Mouse (Mus musculus) heart, embryonic 14.5 days (tissue): ENCODE measurements at regions not wholly inside any gene's neighbourhood (a gene's known extent, or its start where the extent isn't known, plus 50 kb on each side); places are given as distances from the start of the nearest gene placed in this dataset.

Experiments
- ATAC-seq: fragments of 200-750 bp; cut with Nextera tagmentation; 2 replicates; pipeline ENCODE4 v1.8.0; 2017; ENCODE audit warnings: low read depth, moderate TSS enrichment; ENCODE audit not compliant: insufficient number of reproducible peaks, insufficient read depth, low FRiP score
- H3K27ac ChIP-seq, 2 experiments: fragments of 200-500 bp in 1 of 2; fragments of 300-500 bp in 1 of 2; sonication (generic) in 1 of 2; replicated peaks in 1 of 2; 2 replicates each; pipeline ENCODE4 v1.5.1; 2012 to 2014; ENCODE audit warnings: low read depth in 2 of 2, low read length in 2 of 2, control low read depth in 1 of 2, mild to moderate bottlenecking in 1 of 2, mixed read lengths in 1 of 2; ENCODE audit not compliant: control insufficient read depth in 1 of 2, insufficient read depth in 1 of 2
- H3K27me3 ChIP-seq: fragments of 300-500 bp; sonication (generic); 2 replicates; pipeline ENCODE4 v1.6.1; 2014; ENCODE audit warnings: mild to moderate bottlenecking, low read length, control low read depth; ENCODE audit not compliant: control insufficient read depth, insufficient read depth
- H3K36me3 ChIP-seq: fragments of 300-500 bp; sonication (generic); 2 replicates; pipeline ENCODE4 v1.6.1; 2014; ENCODE audit warnings: mild to moderate bottlenecking, control low read depth, low read length, mixed read lengths; ENCODE audit not compliant: control insufficient read depth, insufficient read depth
- H3K4me1 ChIP-seq, 2 experiments: fragments of 200-500 bp in 1 of 2; fragments of 300-500 bp in 1 of 2; sonication (generic) in 1 of 2; 2 replicates each; pipeline ENCODE4 v1.6.1; 2012 to 2014; ENCODE audit warnings: low read length in 2 of 2, control low read depth in 1 of 2, mixed read lengths in 1 of 2; ENCODE audit not compliant: control insufficient read depth in 2 of 2, insufficient read depth in 2 of 2
- H3K4me2 ChIP-seq: fragments of 300-500 bp; sonication (generic); 2 replicates; pipeline ENCODE4 v1.6.1; 2014; ENCODE audit warnings: mild to moderate bottlenecking, low read length
- H3K4me3 ChIP-seq, 2 experiments: fragments of 200-500 bp in 1 of 2; fragments of 300-500 bp in 1 of 2; sonication (generic) in 1 of 2; 2 replicates each; pipeline ENCODE4 v1.5.1; 2012 to 2014; ENCODE audit warnings: low read length in 2 of 2, mild to moderate bottlenecking in 2 of 2, control low read depth in 1 of 2, low read depth in 1 of 2, moderate library complexity in 1 of 2; ENCODE audit not compliant: control insufficient read depth in 1 of 2, insufficient read depth in 1 of 2
- H3K9ac ChIP-seq: fragments of 300-500 bp; sonication (generic); 2 replicates; pipeline ENCODE4 v1.6.1; 2014; ENCODE audit warnings: mild to moderate bottlenecking, low read length
- H3K9me3 ChIP-seq: fragments of 300-500 bp; sonication (generic); 2 replicates; pipeline ENCODE4 v1.6.1; 2016; ENCODE audit warnings: low read length, control low read depth; ENCODE audit not compliant: control insufficient read depth
- WGBS: fragments of 180-500 bp; shearing (Covaris S2); extraction: QIAGEN DNeasy Blood & Tissue Kit; methylation state at CpG from one replicate; pipeline ENCODE4 v1.1.7; 2014; 5-methylcytosine and 5-hydroxymethylcytosine counted together

DNA sequence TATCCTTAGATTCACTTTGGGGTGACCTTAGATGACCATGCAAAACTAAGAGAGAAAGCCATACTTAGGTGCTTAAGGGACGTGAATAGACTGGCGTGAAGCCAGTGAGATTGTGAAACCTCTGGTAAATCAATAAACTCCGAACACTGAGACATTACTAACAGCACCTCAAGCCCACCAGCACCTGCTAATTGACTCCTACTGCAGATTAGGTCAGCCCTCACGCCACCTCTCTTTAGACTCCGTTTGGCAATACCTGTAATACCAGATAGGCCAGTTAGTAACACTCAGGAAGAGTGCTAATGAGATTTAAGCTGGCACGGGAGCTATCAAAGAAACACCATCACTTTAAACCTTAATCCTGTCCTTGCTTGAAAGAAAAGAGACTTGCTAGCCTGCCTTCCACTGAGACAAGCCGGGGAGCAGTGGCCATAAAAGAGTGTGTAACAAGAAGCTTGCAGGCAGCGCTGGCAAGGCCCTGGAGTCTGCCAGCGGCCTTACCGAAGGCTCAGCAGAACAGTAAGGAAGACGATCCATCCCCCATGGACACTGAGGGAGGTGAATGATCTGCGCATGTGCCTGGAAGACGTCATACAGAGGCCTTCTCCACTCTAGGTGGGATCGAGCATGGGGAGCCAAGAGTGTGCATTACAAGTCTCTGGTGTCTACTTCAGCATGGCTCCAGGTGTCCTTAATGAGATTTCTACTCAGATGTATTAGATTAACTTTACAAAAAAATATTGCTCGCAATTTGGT is 124.0 kb upstream of the Dyrk2 start:
- H3K9ac ChIP-seq: no peak overlapping the region
- 63% methylated on average over 15 of the region's 15 CpGs for WGBS
- H3K9me3 ChIP-seq: no peaks in the 10 kb centered on the region
- no peak for ATAC-seq
- H3K36me3 ChIP-seq: no peaks in the 10 kb centered on the region
- peaks cover 7 to 14% of the 10 kb centered on the region in 2 experiments for H3K4me1 ChIP-seq
- no peaks in the 10 kb centered on the region for H3K27me3 ChIP-seq
- no peak overlapping the region for H3K4me2 ChIP-seq
- H3K27ac ChIP-seq: no peak overlapping the region
- H3K4me3 ChIP-seq: no peak overlapping the region

DNA sequence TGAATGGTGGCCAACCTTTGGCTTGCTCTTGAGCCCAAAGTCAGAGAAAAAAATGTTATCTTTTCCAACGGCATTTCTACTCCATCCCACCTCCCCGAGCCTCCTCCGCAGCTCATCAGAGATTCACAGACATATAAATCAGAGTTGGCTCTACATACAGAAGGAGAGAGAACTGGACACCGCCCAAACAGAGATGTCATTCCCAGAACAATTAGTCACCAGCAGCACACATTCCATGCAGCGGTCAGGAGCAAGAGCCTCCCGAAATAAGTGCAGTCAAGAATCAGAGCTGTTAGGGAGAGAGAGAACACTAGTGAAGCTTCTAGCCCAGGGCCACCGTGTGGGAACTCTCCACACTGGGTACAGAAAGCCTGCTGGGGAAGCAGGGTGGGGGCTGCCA is 121.2 kb upstream of the Dyrk2 start:
- Histone ChIP-seq H3K27me3 (no peaks in the 10 kb centered on the region), H3K9ac (no peak overlapping the region), H3K4me1 (peaks cover 7 to 14% of the 10 kb centered on the region in 2 experiments), H3K4me2 (no peak overlapping the region), H3K36me3 (no peaks in the 10 kb centered on the region), H3K9me3 (no peaks in the 10 kb centered on the region), H3K4me3 (no peak overlapping the region), H3K27ac (no peak overlapping the region)
- no peak for ATAC-seq
- 22% methylated on average over 7 of the region's 7 CpGs for WGBS

DNA sequence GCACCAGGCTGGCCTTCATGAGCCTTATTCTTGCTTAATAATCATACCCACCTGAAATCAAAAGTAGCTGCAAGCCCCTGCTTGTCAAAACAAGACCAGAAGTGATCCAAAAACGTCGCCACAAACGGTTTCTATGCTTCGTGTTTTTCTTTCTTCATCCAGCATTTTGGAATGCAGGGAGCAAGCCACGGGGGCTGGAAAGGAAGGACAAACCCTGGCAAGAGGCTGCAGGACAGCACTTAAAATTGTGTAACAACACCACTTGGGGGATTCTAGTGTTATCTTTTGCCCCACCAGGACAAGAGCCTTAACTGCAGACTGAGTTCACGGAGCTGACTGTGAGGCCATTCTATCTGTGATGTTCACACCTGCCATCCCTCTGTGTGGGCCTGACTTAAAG is 120.5 kb upstream of the Dyrk2 start:
- H3K27ac ChIP-seq: no peak overlapping the region
- H3K4me2 ChIP-seq: no peak overlapping the region
- no peaks in the 10 kb centered on the region for H3K36me3 ChIP-seq
- WGBS: 49% methylated on average over 6 of the region's 6 CpGs
- no peak overlapping the region for H3K9ac ChIP-seq
- H3K4me3 ChIP-seq: no peak overlapping the region
- ATAC-seq: no peak
- H3K4me1 ChIP-seq: peaks cover 7 to 14% of the 10 kb centered on the region in 2 experiments
- H3K27me3 ChIP-seq: no peaks in the 10 kb centered on the region
- H3K9me3 ChIP-seq: no peaks in the 10 kb centered on the region

DNA sequence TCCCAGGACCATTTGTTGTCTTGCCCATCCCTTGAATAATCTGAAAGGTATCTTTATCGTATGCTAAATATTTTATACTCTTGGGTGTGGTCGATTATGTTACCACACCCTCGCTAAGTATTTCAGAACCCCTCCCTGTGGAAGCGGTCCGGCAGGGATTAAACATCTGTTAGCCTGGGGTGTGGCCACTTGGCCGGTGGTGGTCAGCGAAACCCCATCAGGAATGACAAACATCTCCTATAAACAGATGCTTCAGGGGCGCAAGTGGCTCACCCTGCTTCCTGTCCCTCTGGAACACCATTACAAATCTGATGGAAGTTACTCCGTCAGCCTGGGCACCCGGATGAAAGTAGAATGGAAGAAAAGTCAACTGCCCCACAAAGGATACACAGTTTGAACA is 119.8 kb upstream of the Dyrk2 start:
- Histone ChIP-seq H3K4me2 (no peak overlapping the region), H3K4me3 (no peak overlapping the region), H3K27ac (no peak overlapping the region), H3K9me3 (no peaks in the 10 kb centered on the region), H3K4me1 (peaks cover 7 to 14% of the 10 kb centered on the region in 2 experiments), H3K9ac (no peak overlapping the region), H3K36me3 (no peaks in the 10 kb centered on the region), H3K27me3 (no peaks in the 10 kb centered on the region)
- ATAC-seq: no peak
- 79% methylated on average over 10 of the region's 10 CpGs for WGBS

DNA sequence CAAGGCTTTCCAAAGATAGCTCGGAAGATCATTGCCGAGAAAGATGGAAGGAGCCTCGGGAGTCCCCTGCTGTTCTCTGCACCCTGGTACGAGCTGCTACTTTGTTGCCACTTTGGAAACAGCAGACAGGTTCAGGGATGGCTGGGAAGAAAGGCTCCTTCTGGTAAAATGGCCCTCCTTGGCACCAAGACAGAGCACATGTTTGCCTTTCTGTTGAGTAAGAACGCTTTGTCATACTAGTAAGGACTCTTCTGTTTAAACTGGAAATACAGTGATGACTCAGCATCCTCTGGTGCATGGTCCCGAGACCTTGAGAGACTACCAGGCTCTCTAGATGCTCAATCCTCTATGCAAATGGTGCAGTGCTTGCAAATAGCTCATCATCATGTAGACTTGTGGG is 118.2 kb upstream of the Dyrk2 start:
- Histone ChIP-seq H3K27me3 (no peaks in the 10 kb centered on the region), H3K9me3 (peaks cover 5% of the 10 kb centered on the region), H3K4me2 (no peak overlapping the region), H3K36me3 (no peaks in the 10 kb centered on the region), H3K27ac (no peak overlapping the region), H3K9ac (no peak overlapping the region), H3K4me1 (peaks cover 7 to 14% of the 10 kb centered on the region in 2 experiments), H3K4me3 (no peak overlapping the region)
- ATAC-seq: no peak
- WGBS: 84% methylated on average over 6 of the region's 6 CpGs

DNA sequence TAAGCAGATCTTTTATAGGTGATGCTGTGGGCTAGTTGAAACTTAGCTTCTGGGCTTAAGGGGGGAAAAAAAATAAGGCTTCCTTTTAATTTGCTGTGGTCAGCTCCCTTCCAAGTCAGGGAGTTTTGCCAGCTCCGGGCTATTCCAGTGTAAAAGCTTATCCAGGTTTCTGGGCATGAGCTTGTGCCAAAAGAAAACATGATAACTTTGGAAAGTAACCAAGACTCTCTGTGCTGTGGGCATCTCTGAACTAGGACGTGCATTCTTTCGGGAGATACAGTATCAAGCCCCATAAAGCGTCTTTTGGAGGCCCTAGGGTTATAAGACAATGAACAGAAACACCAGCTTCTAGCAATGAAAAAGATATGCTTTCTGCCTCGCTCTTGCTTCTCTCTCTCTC is 114.6 kb upstream of the Dyrk2 start:
- Histone ChIP-seq H3K27me3 (no peaks in the 10 kb centered on the region), H3K4me2 (no peak overlapping the region), H3K27ac (no peak overlapping the region)

DNA sequence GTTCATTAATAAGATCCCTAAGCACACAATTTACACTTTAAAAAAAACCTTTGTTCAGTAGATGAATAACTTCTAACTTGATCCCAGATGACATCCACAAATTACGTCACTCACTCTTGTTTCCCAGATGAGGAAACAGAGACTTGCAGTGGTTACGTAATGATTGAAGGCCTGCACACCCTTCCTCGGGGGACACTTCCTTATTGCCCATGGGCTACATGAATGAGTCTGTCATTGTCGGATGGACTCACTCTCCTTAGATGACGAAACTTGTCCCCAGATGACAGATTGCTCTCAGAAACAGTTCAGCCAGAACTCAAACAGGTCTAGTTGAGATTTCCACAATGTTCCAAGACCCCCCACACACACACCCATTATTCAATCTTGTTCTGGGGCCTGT is 111.4 kb upstream of the Dyrk2 start:
- Histone ChIP-seq H3K27me3 (no peaks in the 10 kb centered on the region), H3K4me3 (no peak overlapping the region), H3K4me1 (no peaks in the 10 kb centered on the region; a peak in 2 of 4 replicates), H3K9ac (no peak overlapping the region), H3K27ac (no peak overlapping the region), H3K36me3 (no peaks in the 10 kb centered on the region), H3K9me3 (peaks cover 5% of the 10 kb centered on the region), H3K4me2 (no peak overlapping the region)
- WGBS: 83% methylated on average over 5 of the region's 5 CpGs
- no peak for ATAC-seq

More for the DNA sequence above, 114.6 kb upstream of the Dyrk2 start:
- Histone ChIP-seq H3K9ac (no peak overlapping the region), H3K36me3 (no peaks in the 10 kb centered on the region), H3K4me3 (no peak overlapping the region), H3K4me1 (no peaks in the 10 kb centered on the region; a peak in 1 of 4 replicates), H3K9me3 (peaks cover 5% of the 10 kb centered on the region)
- no peak for ATAC-seq
- WGBS: 43% methylated on average over 5 of the region's 5 CpGs

DNA sequence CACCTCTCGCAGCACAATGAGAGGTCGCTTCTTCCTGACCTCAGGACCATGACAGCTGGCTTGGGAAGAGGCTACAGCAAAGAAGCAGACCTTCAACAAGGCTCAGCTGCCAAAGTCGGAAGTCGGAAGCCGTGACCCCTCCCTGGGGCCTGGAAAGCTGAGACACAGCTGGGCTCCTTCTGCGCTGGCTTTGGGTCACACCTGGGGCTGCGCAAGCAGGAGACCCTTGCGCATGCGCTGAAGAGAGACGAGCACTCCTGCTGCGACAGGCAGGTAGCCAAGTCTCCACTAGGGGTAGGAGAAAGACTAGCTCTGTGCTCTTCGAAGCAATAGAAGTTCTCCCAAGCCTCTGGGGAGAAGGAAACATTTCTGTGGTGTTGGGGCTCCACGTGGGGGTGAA is 109.3 kb upstream of the Dyrk2 start:
- Histone ChIP-seq H3K27ac (no peak overlapping the region), H3K4me3 (no peak overlapping the region), H3K4me2 (no peak overlapping the region), H3K9ac (no peak overlapping the region), H3K36me3 (no peaks in the 10 kb centered on the region), H3K9me3 (peaks cover 5% of the 10 kb centered on the region), H3K4me1 (no peaks in the 10 kb centered on the region; a peak in 1 of 4 replicates), H3K27me3 (no peaks in the 10 kb centered on the region)
- 44% methylated on average over 13 of the region's 13 CpGs for WGBS
- ATAC-seq: no peak
